Mouse (Mus musculus) hindbrain, embryonic 11.5 days (tissue): ENCODE measurements around the gene Ctsc. TPM values are rescaled to one million over a fixed set of nuclear protein-coding genes. Genes with fewer than 3 reads are reported as not detected.

Source experiments
- ATAC-seq: fragments of 200-750 bp; cut with Nextera tagmentation; 2 replicates; pipeline ENCODE4 v1.8.0; 2017; ENCODE audit warnings: mild to moderate bottlenecking, moderate TSS enrichment, moderate library complexity; ENCODE audit not compliant: low FRiP score
- DNase-seq: peaks from one replicate; pipeline ENCODE4 v3.0.0-alpha.2; 2015; ENCODE audit warnings: low spot score
- H3K27ac ChIP-seq: fragments of 300-500 bp; sonication (generic); 2 replicates; pipeline ENCODE4 v1.5.1; 2014; ENCODE audit warnings: mild to moderate bottlenecking, low read depth, low read length
- H3K27me3 ChIP-seq: fragments of 300-500 bp; sonication (generic); 2 replicates; pipeline ENCODE4 v1.6.1; 2014; ENCODE audit warnings: mild to moderate bottlenecking, low read length, moderate library complexity, mixed read lengths; ENCODE audit not compliant: control insufficient read depth, insufficient read depth
- H3K36me3 ChIP-seq: fragments of 300-500 bp; sonication (generic); 2 replicates; pipeline ENCODE4 v1.6.1; 2014; ENCODE audit warnings: mild to moderate bottlenecking, low read length, moderate library complexity, mixed read lengths; ENCODE audit not compliant: control insufficient read depth, insufficient read depth
- H3K4me1 ChIP-seq: fragments of 300-500 bp; sonication (generic); replicated peaks from 2 replicates; pipeline ENCODE4 v1.6.1; 2014; ENCODE audit warnings: low read length, mixed read lengths; ENCODE audit not compliant: control insufficient read depth, insufficient read depth
- H3K4me2 ChIP-seq: fragments of 300-500 bp; sonication (generic); replicated peaks from 2 replicates; pipeline ENCODE4 v1.6.1; 2014; ENCODE audit warnings: mild to moderate bottlenecking, low read depth, low read length
- H3K4me3 ChIP-seq: fragments of 300-500 bp; sonication (generic); 2 replicates; pipeline ENCODE4 v1.5.1; 2014; ENCODE audit warnings: low read depth, low read length
- H3K9ac ChIP-seq: fragments of 300-500 bp; sonication (generic); 2 replicates; pipeline ENCODE4 v1.6.1; 2014; ENCODE audit warnings: low read depth, low read length
- H3K9me3 ChIP-seq: fragments of 300-500 bp; sonication (generic); 2 replicates; pipeline ENCODE4 v1.6.1; 2016; ENCODE audit warnings: low read length; ENCODE audit not compliant: control insufficient read depth
- WGBS: fragments of 180-500 bp; shearing (Covaris S2); extraction: QIAGEN DNeasy Blood & Tissue Kit; methylation state at CpG from one replicate; pipeline ENCODE4 v1.1.7; 2014; 5-methylcytosine and 5-hydroxymethylcytosine counted together
- polyA plus RNA-seq: library from polyadenylated mRNA; unstranded; fragments of >200 nt; fragmentation: Nextera tagmentation; extraction: Ambion mirVana; gene quantifications from 2 replicates; pipeline ENCODE4 v1.2.1, GENCODE M21; 2014

Ctsc gene
- polyA plus RNA-seq, 1 experiment from 2014 or later = 21.5 TPM

- no peak overlapping the region for H3K4me3 ChIP-seq
- no peaks in the 10 kb centered on the region for H3K9me3 ChIP-seq
- no peaks in the 10 kb centered on the region for H3K27me3 ChIP-seq
- no peak for DNase-seq
- H3K36me3 ChIP-seq = no peaks in the 10 kb centered on the region
- no peak overlapping the region for H3K4me2 ChIP-seq
- H3K4me1 ChIP-seq = no peaks in the 10 kb centered on the region
- H3K9ac ChIP-seq = no peak overlapping the region
- H3K27ac ChIP-seq = no peak overlapping the region
- 79% methylated on average over 3 of the region's 3 CpGs for WGBS
- no peak for ATAC-seq
Observed at GRCm38 (mm10) chr7:88316408-88316807, 38.5 kb downstream of the Ctsc start.

- no peak for DNase-seq
- Histone ChIP-seq H3K4me1 (no peaks in the 10 kb centered on the region), H3K4me2 (no peak overlapping the region), H3K4me3 (no peak overlapping the region), H3K27ac (no peak overlapping the region), H3K9ac (no peak overlapping the region), H3K36me3 (no peaks in the 10 kb centered on the region), H3K27me3 (no peaks in the 10 kb centered on the region), H3K9me3 (no peaks in the 10 kb centered on the region)
- WGBS = 77% methylated on average over 1 of the region's 1 CpGs
- ATAC-seq = no peak
Observed at GRCm38 (mm10) chr7:88318474-88318873, 40.6 kb downstream of the Ctsc start.

GRCm38 (mm10) chr7:88318904-88319303, 41.0 kb downstream of the Ctsc start:
- ATAC-seq (no peak), DNase-seq (no peak)
- Histone ChIP-seq H3K9me3 (no peaks in the 10 kb centered on the region), H3K27ac (no peak overlapping the region), H3K4me3 (no peak overlapping the region), H3K4me2 (no peak overlapping the region), H3K27me3 (no peaks in the 10 kb centered on the region), H3K9ac (no peak overlapping the region), H3K4me1 (no peaks in the 10 kb centered on the region), H3K36me3 (no peaks in the 10 kb centered on the region)
- 85% methylated on average over 2 of the region's 2 CpGs for WGBS

GRCm38 (mm10) chr7:88319414-88320140, 41.7 kb downstream of the Ctsc start:
- Histone ChIP-seq H3K27me3 (no peaks in the 10 kb centered on the region), H3K4me3 (no peak overlapping the region), H3K27ac (no peak overlapping the region), H3K9me3 (no peaks in the 10 kb centered on the region), H3K9ac (no peak overlapping the region), H3K4me2 (no peak overlapping the region), H3K36me3 (no peaks in the 10 kb centered on the region), H3K4me1 (no peaks in the 10 kb centered on the region)
- ATAC-seq = no peak
- WGBS = 85% methylated on average over 3 of the region's 3 CpGs
- DNase-seq = no peak

- no peaks in the 10 kb centered on the region for H3K27me3 ChIP-seq
- DNase-seq = no peak
- no peak for ATAC-seq
- H3K9ac ChIP-seq = no peak overlapping the region
- H3K4me2 ChIP-seq = no peak overlapping the region
- no peaks in the 10 kb centered on the region for H3K36me3 ChIP-seq
- H3K27ac ChIP-seq = no peak overlapping the region
- no peak overlapping the region for H3K4me3 ChIP-seq
- 89% methylated on average over 12 of the region's 12 CpGs for WGBS
- H3K4me1 ChIP-seq = no peaks in the 10 kb centered on the region
- no peaks in the 10 kb centered on the region for H3K9me3 ChIP-seq
Observed at GRCm38 (mm10) chr7:88320628-88321336, 42.9 kb downstream of the Ctsc start.

GRCm38 (mm10) chr7:88322431-88322830, 44.5 kb downstream of the Ctsc start:
- Histone ChIP-seq H3K9ac (no peak overlapping the region), H3K4me2 (no peak overlapping the region), H3K36me3 (no peaks in the 10 kb centered on the region), H3K27ac (no peak overlapping the region), H3K4me1 (no peaks in the 10 kb centered on the region), H3K4me3 (no peak overlapping the region), H3K9me3 (no peaks in the 10 kb centered on the region), H3K27me3 (no peaks in the 10 kb centered on the region)
- DNase-seq = no peak
- ATAC-seq = no peak
- WGBS = 84% methylated on average over 2 of the region's 2 CpGs

GRCm38 (mm10) chr7:88327495-88327894, 49.6 kb downstream of the Ctsc start:
- Histone ChIP-seq H3K4me3 (no peak overlapping the region), H3K9me3 (no peaks in the 10 kb centered on the region), H3K36me3 (no peaks in the 10 kb centered on the region), H3K9ac (no peak overlapping the region), H3K27ac (no peak overlapping the region), H3K4me2 (no peak overlapping the region), H3K27me3 (no peaks in the 10 kb centered on the region), H3K4me1 (no peaks in the 10 kb centered on the region)
- no peak for DNase-seq
- no peak for ATAC-seq

- no peak overlapping the region for H3K9ac ChIP-seq
- no peaks in the 10 kb centered on the region for H3K9me3 ChIP-seq
- DNase-seq = no peak
- H3K4me3 ChIP-seq = no peak overlapping the region
- H3K4me2 ChIP-seq = no peak overlapping the region
- ATAC-seq = no peak
- no peak overlapping the region for H3K27ac ChIP-seq
- H3K4me1 ChIP-seq = no peaks in the 10 kb centered on the region
- no peaks in the 10 kb centered on the region for H3K36me3 ChIP-seq
- H3K27me3 ChIP-seq = no peaks in the 10 kb centered on the region
Observed at GRCm38 (mm10) chr7:88343828-88344227, 65.9 kb downstream of the Ctsc start.

- Histone ChIP-seq H3K36me3 (no peaks in the 10 kb centered on the region), H3K9me3 (no peaks in the 10 kb centered on the region), H3K4me3 (no peak overlapping the region), H3K27me3 (no peaks in the 10 kb centered on the region), H3K4me2 (no peak overlapping the region), H3K9ac (no peak overlapping the region), H3K27ac (no peak overlapping the region), H3K4me1 (no peaks in the 10 kb centered on the region)
- WGBS = 86% methylated on average over 1 of the region's 1 CpGs
- no peak for DNase-seq
- no peak for ATAC-seq
Observed at GRCm38 (mm10) chr7:88346035-88346434, 68.2 kb downstream of the Ctsc start.
